Mouse (Mus musculus): Measurements from ENCODE around the gene Gm14151.
"Not testable (repeated sequence)": the region's sequence is repeated elsewhere in the genome, so short reads cannot be mapped to it uniquely, and the experiment has no call there.

The Gm14151 gene

GRCm38 (mm10) chr2:151092250-151092649 lies at the start of gene Gm14151:
Gene Gm14151 (minus strand): TSS chr2:151092350.
- in situ Hi-C loops (cut with MboI; ENCODE audit: low pct_unique_long_range_greater_than_20kb in 1 of 2, low sequenced_read_pairs in 2 of 2, unreplicated experiment in 1 of 2), result not testable (repeated sequence)

- in situ Hi-C loops (cut with MboI; ENCODE audit: low pct_unique_long_range_greater_than_20kb in 1 of 2, low sequenced_read_pairs in 2 of 2, unreplicated experiment in 1 of 2), result not testable (repeated sequence)
Observed at GRCm38 (mm10) chr2:151097945-151098344, 5.8 kb upstream of the Gm14151 start, which contains the start of gene Gm14147. Gene Gm14147 (plus strand): TSS chr2:151098245.

GRCm38 (mm10) chr2:151056637-151057036 lies 35.5 kb downstream of the Gm14151 start:
- in situ Hi-C loops (cut with MboI; ENCODE audit: low pct_unique_long_range_greater_than_20kb in 1 of 2, low sequenced_read_pairs in 2 of 2, unreplicated experiment in 1 of 2), result no loop called here

- in situ Hi-C loops (cut with MboI; ENCODE audit: low pct_unique_long_range_greater_than_20kb in 1 of 2, low sequenced_read_pairs in 2 of 2, unreplicated experiment in 1 of 2), result no loop called here
Observed at GRCm38 (mm10) chr2:151040411-151040810, 51.7 kb downstream of the Gm14151 start.

GRCm38 (mm10) chr2:151039726-151040125 lies 52.4 kb downstream of the Gm14151 start:
- in situ Hi-C loops (cut with MboI; ENCODE audit: low pct_unique_long_range_greater_than_20kb in 1 of 2, low sequenced_read_pairs in 2 of 2, unreplicated experiment in 1 of 2), result no loop called here

- in situ Hi-C loops (cut with MboI; ENCODE audit: low pct_unique_long_range_greater_than_20kb in 1 of 2, low sequenced_read_pairs in 2 of 2, unreplicated experiment in 1 of 2), result no loop called here
Observed at GRCm38 (mm10) chr2:151039232-151039695, 52.9 kb downstream of the Gm14151 start, which contains the start of the genes Ninl and Nanp. Gene Ninl (minus strand): TSS chr2:151039382. Gene Nanp (minus strand): TSS chr2:151039398.

GRCm38 (mm10) chr2:151038811-151039222 lies 53.3 kb downstream of the Gm14151 start:
- in situ Hi-C loops (cut with MboI; ENCODE audit: low pct_unique_long_range_greater_than_20kb in 1 of 2, low sequenced_read_pairs in 2 of 2, unreplicated experiment in 1 of 2), result no loop called here

GRCm38 (mm10) chr2:151037876-151038552 lies 54.1 kb downstream of the Gm14151 start:
- in situ Hi-C loops (cut with MboI; ENCODE audit: low pct_unique_long_range_greater_than_20kb in 1 of 2, low sequenced_read_pairs in 2 of 2, unreplicated experiment in 1 of 2), result no loop called here

GRCm38 (mm10) chr2:151037292-151037691 lies 54.9 kb downstream of the Gm14151 start:
- in situ Hi-C loops (cut with MboI; ENCODE audit: low pct_unique_long_range_greater_than_20kb in 1 of 2, low sequenced_read_pairs in 2 of 2, unreplicated experiment in 1 of 2), result no loop called here
